Mouse (Mus musculus): ENCODE data around the gene Ppa2. TPM values are rescaled to one million over a fixed set of nuclear protein-coding genes. Genes with fewer than 3 reads are reported as not detected.
A peak's percentile ranks its signal among the peaks of the same experiment; 100 is the strongest.

The Ppa2 gene
- total and polyA plus RNA-seq, 2 experiments from 2014 or later = 34.4 to 91.0 TPM

GRCm38 (mm10) chr3:133328551-133328950, 18.6 kb downstream of the Ppa2 start:
- H3K9me3 ChIP-seq (ENCODE audit: low read length) = no peaks in the 10 kb centered on the region
- 0 out of 2 replicates have a peak, but pooled peaks cover 5% of the 10 kb centered on the region for H3K36me3 ChIP-seq (ENCODE audit: insufficient read depth)
- DNase-seq (no peak), ATAC-seq (0 out of 2 replicates have a peak, but pooled peaks have one; percentile 12)
- WGBS = 88% methylated on average over 13 of the region's 13 CpGs
- H3K27ac ChIP-seq (ENCODE audit: low read depth, low read length) = no peak overlapping the region
- H3K4me3 ChIP-seq (ENCODE audit: low read depth, low read length) = no peak overlapping the region
- H3K27me3 ChIP-seq (ENCODE audit: insufficient read depth, low read length) = no peaks in the 10 kb centered on the region
- no peak for TF ChIP-seq CTCF (IDR thresholded peaks at IDR 0.05; ENCODE audit: low read depth)
- H3K4me1 ChIP-seq (ENCODE audit: insufficient read depth) = no peaks in the 10 kb centered on the region
- no peak overlapping the region for H3K4me2 ChIP-seq (ENCODE audit: low read depth)
- no peak overlapping the region for H3K9ac ChIP-seq

DNA sequence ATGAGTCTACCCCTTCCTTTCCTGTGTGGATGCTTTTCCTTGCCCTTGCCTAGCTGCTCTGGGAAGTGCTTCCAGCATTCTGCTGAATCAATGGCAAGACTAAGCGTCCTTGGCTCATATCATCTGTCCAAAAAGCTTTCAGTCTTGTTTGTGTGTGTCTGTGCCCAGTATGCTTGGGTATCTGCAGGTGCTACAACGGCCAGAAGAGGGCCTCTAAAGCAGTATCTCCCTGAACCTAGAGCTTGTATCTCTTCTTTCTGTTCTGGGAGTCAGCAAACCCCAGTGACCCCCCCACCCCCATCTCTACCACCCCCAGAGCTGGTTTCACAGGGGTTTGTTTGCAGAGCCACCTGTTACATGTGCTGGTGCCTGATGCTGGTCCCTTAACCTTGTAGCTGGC, 19.5 kb downstream of the Ppa2 start:
- DNase-seq (no peak), ATAC-seq (no peak)
- Histone ChIP-seq H3K9ac (no peak overlapping the region), H3K27ac (ENCODE audit: low read depth, low read length) (no peak overlapping the region), H3K27me3 (ENCODE audit: insufficient read depth, low read length) (no peaks in the 10 kb centered on the region), H3K4me3 (ENCODE audit: low read depth, low read length) (no peak overlapping the region), H3K36me3 (ENCODE audit: insufficient read depth) (0 out of 2 replicates have a peak, but pooled peaks cover 5% of the 10 kb centered on the region), H3K4me1 (ENCODE audit: insufficient read depth) (no peaks in the 10 kb centered on the region), H3K9me3 (ENCODE audit: low read length) (no peaks in the 10 kb centered on the region), H3K4me2 (ENCODE audit: low read depth) (no peak overlapping the region)
- WGBS = 72% methylated on average over 2 of the region's 2 CpGs
- no peak for TF ChIP-seq CTCF (IDR thresholded peaks at IDR 0.05; ENCODE audit: low read depth)

GRCm38 (mm10) chr3:133331184-133331866, 21.4 kb downstream of the Ppa2 start:
- no peaks in the 10 kb centered on the region for H3K9me3 ChIP-seq (ENCODE audit: low read length)
- no peak overlapping the region for H3K27ac ChIP-seq (ENCODE audit: low read depth, low read length)
- H3K4me1 ChIP-seq (ENCODE audit: insufficient read depth) = no peaks in the 10 kb centered on the region
- WGBS = 75% methylated on average over 15 of the region's 15 CpGs
- H3K4me3 ChIP-seq (ENCODE audit: low read depth, low read length) = no peak overlapping the region
- no peak for TF ChIP-seq CTCF (IDR thresholded peaks at IDR 0.05; ENCODE audit: low read depth)
- no peaks in the 10 kb centered on the region for H3K27me3 ChIP-seq (ENCODE audit: insufficient read depth, low read length)
- DNase-seq (no peak), ATAC-seq (no peak)
- 0 out of 2 replicates have a peak, but pooled peaks cover 5% of the 10 kb centered on the region for H3K36me3 ChIP-seq (ENCODE audit: insufficient read depth)
- no peak overlapping the region for H3K9ac ChIP-seq
- H3K4me2 ChIP-seq (ENCODE audit: low read depth) = no peak overlapping the region

DNA sequence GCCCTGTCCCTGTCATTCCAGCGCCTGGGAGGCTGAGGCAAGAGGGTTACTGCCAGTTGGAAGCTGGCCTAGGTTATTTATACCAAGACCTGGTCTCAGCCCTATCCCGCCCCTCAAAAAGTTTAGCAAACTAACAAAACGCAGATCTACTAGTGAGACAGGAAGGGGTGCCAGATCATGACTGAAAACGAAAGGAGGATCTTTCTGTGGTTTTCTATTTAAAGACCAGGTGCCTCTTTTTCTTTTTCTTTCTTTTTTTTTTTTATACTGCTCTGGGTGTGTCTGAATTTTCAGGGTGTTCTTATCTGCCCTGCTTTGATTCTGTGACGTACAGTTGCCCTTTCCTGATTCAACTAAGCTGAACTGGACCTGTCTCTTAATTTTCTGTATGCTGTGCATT, 22.4 kb downstream of the Ppa2 start:
- Histone ChIP-seq H3K27me3 (ENCODE audit: insufficient read depth, low read length) (no peaks in the 10 kb centered on the region), H3K36me3 (ENCODE audit: insufficient read depth) (0 out of 2 replicates have a peak, but pooled peaks cover 4% of the 10 kb centered on the region), H3K4me3 (ENCODE audit: low read depth, low read length) (no peak overlapping the region), H3K4me2 (ENCODE audit: low read depth) (no peak overlapping the region), H3K27ac (ENCODE audit: low read depth, low read length) (no peak overlapping the region), H3K4me1 (ENCODE audit: insufficient read depth) (no peaks in the 10 kb centered on the region), H3K9me3 (ENCODE audit: low read length) (no peaks in the 10 kb centered on the region), H3K9ac (no peak overlapping the region)
- TF ChIP-seq CTCF (IDR thresholded peaks at IDR 0.05; ENCODE audit: low read depth) = no peak
- 93% methylated on average over 5 of the region's 5 CpGs for WGBS
- no peak for ATAC-seq
- no peak for DNase-seq

- WGBS = 87% methylated on average over 15 of the region's 15 CpGs
- H3K27me3 ChIP-seq (ENCODE audit: insufficient read depth, low read length) = no peaks in the 10 kb centered on the region
- H3K4me1 ChIP-seq (ENCODE audit: insufficient read depth) = no peaks in the 10 kb centered on the region
- ATAC-seq (no peak), DNase-seq (no peak)
- H3K4me3 ChIP-seq (ENCODE audit: low read depth, low read length) = no peak overlapping the region
- no peak overlapping the region for H3K27ac ChIP-seq (ENCODE audit: low read depth, low read length)
- H3K36me3 ChIP-seq (ENCODE audit: insufficient read depth) = no peaks in the 10 kb centered on the region
- no peaks in the 10 kb centered on the region for H3K9me3 ChIP-seq (ENCODE audit: low read length)
- H3K4me2 ChIP-seq (ENCODE audit: low read depth) = no peak overlapping the region
- TF ChIP-seq CTCF (IDR thresholded peaks at IDR 0.05; ENCODE audit: low read depth) = no peak
- H3K9ac ChIP-seq = no peak overlapping the region
These were observed 23.6 kb downstream of the Ppa2 start for GRCm38 (mm10) chr3:133333267-133334170.

- Histone ChIP-seq H3K4me1 (ENCODE audit: insufficient read depth) (no peaks in the 10 kb centered on the region), H3K36me3 (ENCODE audit: insufficient read depth) (no peaks in the 10 kb centered on the region), H3K4me2 (ENCODE audit: low read depth) (no peak overlapping the region), H3K27me3 (ENCODE audit: insufficient read depth, low read length) (no peaks in the 10 kb centered on the region), H3K4me3 (ENCODE audit: low read depth, low read length) (no peak overlapping the region), H3K9ac (no peak overlapping the region), H3K9me3 (ENCODE audit: low read length) (no peaks in the 10 kb centered on the region), H3K27ac (ENCODE audit: low read depth, low read length) (no peak overlapping the region)
- ATAC-seq = no peak
- no peak for TF ChIP-seq CTCF (IDR thresholded peaks at IDR 0.05; ENCODE audit: low read depth)
- DNase-seq = no peak
- WGBS = 94% methylated on average over 5 of the region's 5 CpGs
These were observed 24.8 kb downstream of the Ppa2 start for GRCm38 (mm10) chr3:133334691-133335090.

- no peaks in the 10 kb centered on the region for H3K27me3 ChIP-seq (ENCODE audit: insufficient read depth, low read length)
- ATAC-seq = no peak
- no peak overlapping the region for H3K9ac ChIP-seq
- H3K36me3 ChIP-seq (ENCODE audit: insufficient read depth) = peaks cover 2% of the 10 kb centered on the region; the same call in 1 of the 2 replicates
- TF ChIP-seq CTCF (IDR thresholded peaks at IDR 0.05; ENCODE audit: low read depth) = no peak
- WGBS = 90% methylated on average over 2 of the region's 2 CpGs
- H3K4me3 ChIP-seq (ENCODE audit: low read depth, low read length) = no peak overlapping the region
- no peak for DNase-seq
- H3K9me3 ChIP-seq (ENCODE audit: low read length) = no peaks in the 10 kb centered on the region
- no peaks in the 10 kb centered on the region for H3K4me1 ChIP-seq (ENCODE audit: insufficient read depth)
- H3K27ac ChIP-seq (ENCODE audit: low read depth, low read length) = no peak overlapping the region
- no peak overlapping the region for H3K4me2 ChIP-seq (ENCODE audit: low read depth)
These were observed 25.3 kb downstream of the Ppa2 start for GRCm38 (mm10) chr3:133335166-133335565.
